Mouse (Mus musculus) brown adipose tissue, adult 24 weeks (tissue): ENCODE measurements around the gene Tmc5. TPM values are rescaled to one million over a fixed set of nuclear protein-coding genes. Genes with fewer than 3 reads are reported as not detected.

Experiments used
- H3K27ac ChIP-seq: fragments of 200-500 bp; replicated peaks from 2 replicates; pipeline ENCODE4 v1.5.1; 2012; ENCODE audit warnings: low read depth, mild to moderate bottlenecking, low read length
- H3K4me1 ChIP-seq: fragments of 200-500 bp; 2 replicates; pipeline ENCODE4 v1.6.1; 2012; ENCODE audit warnings: low read length, mixed read lengths; ENCODE audit not compliant: control insufficient read depth, insufficient read depth, insufficient read length
- H3K4me3 ChIP-seq: fragments of 200-500 bp; 2 replicates; pipeline ENCODE4 v1.5.1; 2012; ENCODE audit warnings: low read depth, mild to moderate bottlenecking, low read length, moderate library complexity; ENCODE audit not compliant: insufficient read depth
- polyA plus RNA-seq: library from polyadenylated mRNA; stranded (reverse); fragments of >200 nt; gene quantifications from 2 replicates; pipeline ENCODE4 v1.2.4, GENCODE M21; 2012; ENCODE audit not compliant: missing spikeins, insufficient read depth, insufficient read length

Tmc5 gene
- polyA plus RNA-seq, 1 experiment: 0.36 TPM

GRCm38 (mm10) chr7:118627550-118628298, 30.6 kb downstream of the Tmc5 start:
- H3K4me3 ChIP-seq: no peak overlapping the region
- no peak overlapping the region for H3K27ac ChIP-seq
- no peaks in the 10 kb centered on the region for H3K4me1 ChIP-seq

GRCm38 (mm10) chr7:118633094-118633493, 36.0 kb downstream of the Tmc5 start:
- H3K4me1 ChIP-seq: no peaks in the 10 kb centered on the region
- H3K27ac ChIP-seq: no peak overlapping the region
- H3K4me3 ChIP-seq: no peak overlapping the region

GRCm38 (mm10) chr7:118633951-118634350, 36.9 kb downstream of the Tmc5 start:
- H3K4me1 ChIP-seq: no peaks in the 10 kb centered on the region
- H3K4me3 ChIP-seq: no peak overlapping the region
- no peak overlapping the region for H3K27ac ChIP-seq

- Histone ChIP-seq H3K4me3 (no peak overlapping the region), H3K4me1 (no peaks in the 10 kb centered on the region), H3K27ac (no peak overlapping the region)
Measured at GRCm38 (mm10) chr7:118637466-118637865, 40.4 kb downstream of the Tmc5 start.

GRCm38 (mm10) chr7:118646237-118646636, 49.1 kb downstream of the Tmc5 start:
- no peak overlapping the region for H3K4me3 ChIP-seq
- no peak overlapping the region for H3K27ac ChIP-seq
- H3K4me1 ChIP-seq: no peaks in the 10 kb centered on the region

- H3K27ac ChIP-seq: no peak overlapping the region
- no peak overlapping the region for H3K4me3 ChIP-seq
- H3K4me1 ChIP-seq: no peaks in the 10 kb centered on the region
Measured at GRCm38 (mm10) chr7:118649328-118649727, 52.2 kb downstream of the Tmc5 start.

GRCm38 (mm10) chr7:118650119-118650518, 53.0 kb downstream of the Tmc5 start:
- Histone ChIP-seq H3K4me1 (no peaks in the 10 kb centered on the region), H3K4me3 (no peak overlapping the region), H3K27ac (no peak overlapping the region)

- no peaks in the 10 kb centered on the region for H3K4me1 ChIP-seq
- H3K4me3 ChIP-seq: no peak overlapping the region
- no peak overlapping the region for H3K27ac ChIP-seq
Measured at GRCm38 (mm10) chr7:118650891-118651290, 53.8 kb downstream of the Tmc5 start.

- H3K27ac ChIP-seq: no peak overlapping the region
- no peaks in the 10 kb centered on the region for H3K4me1 ChIP-seq
- no peak overlapping the region for H3K4me3 ChIP-seq
Measured at GRCm38 (mm10) chr7:118652572-118653295, 55.6 kb downstream of the Tmc5 start.

GRCm38 (mm10) chr7:118656730-118657129, 59.6 kb downstream of the Tmc5 start:
- H3K4me1 ChIP-seq: no peaks in the 10 kb centered on the region
- no peak overlapping the region for H3K4me3 ChIP-seq
- no peak overlapping the region for H3K27ac ChIP-seq

GRCm38 (mm10) chr7:118667773-118668172, 70.7 kb downstream of the Tmc5 start:
- Histone ChIP-seq H3K4me1 (no peaks in the 10 kb centered on the region), H3K27ac (no peak overlapping the region), H3K4me3 (no peak overlapping the region)

GRCm38 (mm10) chr7:118670142-118670541, 73.0 kb downstream of the Tmc5 start:
- Histone ChIP-seq H3K27ac (no peak overlapping the region), H3K4me1 (no peaks in the 10 kb centered on the region), H3K4me3 (no peak overlapping the region)

- H3K4me3 ChIP-seq: no peak overlapping the region
- no peak overlapping the region for H3K27ac ChIP-seq
- H3K4me1 ChIP-seq: no peaks in the 10 kb centered on the region
Measured at GRCm38 (mm10) chr7:118676826-118677225, 79.7 kb downstream of the Tmc5 start.

GRCm38 (mm10) chr7:118688199-118688598, 91.1 kb downstream of the Tmc5 start:
- no peak overlapping the region for H3K27ac ChIP-seq
- no peak overlapping the region for H3K4me3 ChIP-seq
- H3K4me1 ChIP-seq: no peaks in the 10 kb centered on the region

GRCm38 (mm10) chr7:118689088-118689487, 92.0 kb downstream of the Tmc5 start:
- Histone ChIP-seq H3K27ac (no peak overlapping the region), H3K4me3 (no peak overlapping the region), H3K4me1 (no peaks in the 10 kb centered on the region)

- Histone ChIP-seq H3K4me3 (no peak overlapping the region), H3K27ac (no peak overlapping the region), H3K4me1 (no peaks in the 10 kb centered on the region)
Measured at GRCm38 (mm10) chr7:118691287-118691686, 94.2 kb downstream of the Tmc5 start.
